Mouse (Mus musculus): ENCODE results near the gene Hist1h3i.

The Hist1h3i gene

GRCm38 (mm10) chr13:21782361-21783254 lies 562 bp downstream of the Hist1h3i start:
- peak; percentile 65 for DNase-seq

GRCm38 (mm10) chr13:21781639-21782038 lies 1.5 kb downstream of the Hist1h3i start:
- DNase-seq = no peak

GRCm38 (mm10) chr13:21781021-21781555 lies 2.1 kb downstream of the Hist1h3i start:
- DNase-seq = peak; percentile 11

GRCm38 (mm10) chr13:21779767-21780731 lies 3.1 kb downstream of the Hist1h3i start, which contains the start of gene Hist1h1b:
Gene Hist1h1b, minus strand, starts transcription at chr13:21780625.
- peak; percentile 88 for DNase-seq

GRCm38 (mm10) chr13:21778814-21779766 lies 4.1 kb downstream of the Hist1h3i start:
- peak; percentile 92 for DNase-seq

- no peak for DNase-seq
These were observed 27.5 kb downstream of the Hist1h3i start for GRCm38 (mm10) chr13:21755707-21756106.

GRCm38 (mm10) chr13:21754294-21755001 lies 28.7 kb downstream of the Hist1h3i start:
- peak; percentile 79 for DNase-seq

GRCm38 (mm10) chr13:21753524-21754285 lies 29.5 kb downstream of the Hist1h3i start, which contains the start of the genes Hist1h2ak and Hist1h2bn:
Gene Hist1h2ak, minus strand, starts transcription at chr13:21753827.
Gene Hist1h2bn, plus strand, starts transcription at chr13:21754123.
- DNase-seq = peak; percentile 98

GRCm38 (mm10) chr13:21753051-21753523 lies 30.1 kb downstream of the Hist1h3i start:
- DNase-seq = no peak

GRCm38 (mm10) chr13:21752356-21752755 lies 30.8 kb downstream of the Hist1h3i start:
- no peak for DNase-seq

GRCm38 (mm10) chr13:21751827-21752226 lies 31.3 kb downstream of the Hist1h3i start:
- no peak for DNase-seq

- no peak for DNase-seq
These were observed 31.8 kb downstream of the Hist1h3i start for GRCm38 (mm10) chr13:21751417-21751816.

- DNase-seq = peak; percentile 95
These were observed 32.8 kb downstream of the Hist1h3i start, which contains the start of gene Hist1h4k for GRCm38 (mm10) chr13:21750159-21751017. Gene Hist1h4k, minus strand, starts transcription at chr13:21750505.

GRCm38 (mm10) chr13:21749387-21750158 lies 33.6 kb downstream of the Hist1h3i start:
- peak; percentile 63 for DNase-seq

GRCm38 (mm10) chr13:21745006-21745405 lies 38.2 kb downstream of the Hist1h3i start:
- DNase-seq = no peak

GRCm38 (mm10) chr13:21734906-21735767 lies 48.0 kb downstream of the Hist1h3i start, which contains the start of gene Hist1h4j:
Gene Hist1h4j, plus strand, starts transcription at chr13:21735064.
- DNase-seq = peak; percentile 95

Measured in retina, postnatal 1 day (tissue).